Mouse (Mus musculus): ENCODE results near the gene Kcnj10.
A peak's percentile ranks its signal among the peaks of the same experiment; 100 is the strongest.

Gene Kcnj10

GRCm38 (mm10) chr1:172340729-172341321 is at the start of gene Kcnj10:
Gene Kcnj10, plus strand, starts transcription at chr1:172341210.
- peak; percentile 57 for DNase-seq (ENCODE audit: low read depth, low spot score)

GRCm38 (mm10) chr1:172292880-172293279 is 48.1 kb upstream of the Kcnj10 start:
- no peak for DNase-seq (ENCODE audit: low read depth, low spot score)

- no peak for DNase-seq (ENCODE audit: low read depth, low spot score)
Observed at GRCm38 (mm10) chr1:172293449-172293848, 47.6 kb upstream of the Kcnj10 start.

GRCm38 (mm10) chr1:172295751-172296197 is 45.2 kb upstream of the Kcnj10 start:
- DNase-seq (ENCODE audit: low read depth, low spot score) = no peak

- no peak for DNase-seq (ENCODE audit: low read depth, low spot score)
Observed at GRCm38 (mm10) chr1:172296816-172297510, 44.0 kb upstream of the Kcnj10 start.

- DNase-seq (ENCODE audit: low read depth, low spot score) = no peak
Observed at GRCm38 (mm10) chr1:172297611-172298537, 43.1 kb upstream of the Kcnj10 start, which contains the start of gene Atp1a2. Gene Atp1a2, minus strand, starts transcription at chr1:172298064.

- DNase-seq (ENCODE audit: low read depth, low spot score) = no peak
Observed at GRCm38 (mm10) chr1:172299528-172299927, 41.5 kb upstream of the Kcnj10 start.

GRCm38 (mm10) chr1:172300247-172300646 is 40.8 kb upstream of the Kcnj10 start:
- no peak for DNase-seq (ENCODE audit: low read depth, low spot score)

GRCm38 (mm10) chr1:172301180-172301579 is 39.8 kb upstream of the Kcnj10 start:
- no peak for DNase-seq (ENCODE audit: low read depth, low spot score)

- DNase-seq (ENCODE audit: low read depth, low spot score) = no peak
Observed at GRCm38 (mm10) chr1:172302311-172302710, 38.7 kb upstream of the Kcnj10 start.

GRCm38 (mm10) chr1:172302851-172303250 is 38.2 kb upstream of the Kcnj10 start:
- no peak for DNase-seq (ENCODE audit: low read depth, low spot score)

GRCm38 (mm10) chr1:172304443-172304842 is 36.6 kb upstream of the Kcnj10 start:
- DNase-seq (ENCODE audit: low read depth, low spot score) = no peak

GRCm38 (mm10) chr1:172305153-172305552 is 35.9 kb upstream of the Kcnj10 start:
- no peak for DNase-seq (ENCODE audit: low read depth, low spot score)

GRCm38 (mm10) chr1:172305635-172306034 is 35.4 kb upstream of the Kcnj10 start:
- DNase-seq (ENCODE audit: low read depth, low spot score) = no peak

- no peak for DNase-seq (ENCODE audit: low read depth, low spot score)
Observed at GRCm38 (mm10) chr1:172306196-172306595, 34.8 kb upstream of the Kcnj10 start.

- DNase-seq (ENCODE audit: low read depth, low spot score) = no peak
Observed at GRCm38 (mm10) chr1:172306885-172307284, 34.1 kb upstream of the Kcnj10 start.

- DNase-seq (ENCODE audit: low read depth, low spot score) = peak; percentile 62
Observed at GRCm38 (mm10) chr1:172307936-172308335, 33.1 kb upstream of the Kcnj10 start.

- DNase-seq (ENCODE audit: low read depth, low spot score) = no peak
Observed at GRCm38 (mm10) chr1:172308409-172308808, 32.6 kb upstream of the Kcnj10 start.

- peak; percentile 98 for DNase-seq (ENCODE audit: low read depth, low spot score)
Observed at GRCm38 (mm10) chr1:172309699-172310398, 31.2 kb upstream of the Kcnj10 start.

GRCm38 (mm10) chr1:172311248-172311906 is 29.6 kb upstream of the Kcnj10 start:
- no peak for DNase-seq (ENCODE audit: low read depth, low spot score)
